Mouse (Mus musculus) lung, adult 2 months (tissue): ENCODE measurements around the gene Cyp4a14.
"Not testable (repeated sequence)": the region's sequence is repeated elsewhere in the genome, so short reads cannot be mapped to it uniquely, and the experiment has no call there.

Experiments
- CTCF ChIP-seq: fragments of 200-500 bp; IDR thresholded peaks from 2 replicates; pipeline ENCODE4 v1.5.1; 2011; ENCODE audit warnings: mild to moderate bottlenecking, low read length, control low read depth; ENCODE audit not compliant: insufficient read depth
- POLR2A ChIP-seq: fragments of 200-500 bp; IDR thresholded peaks from 2 replicates; pipeline ENCODE4 v1.6.1; 2011; ENCODE audit warnings: low read depth, mild to moderate bottlenecking, control low read depth, low read length, borderline replicate concordance; ENCODE audit errors: extremely low read depth

GRCm38 (mm10) chr4:115476051-115476450 lies 19.9 kb downstream of the Cyp4a14 start:
- not testable (repeated sequence) for TF ChIP-seq CTCF, POLR2A
